Mouse (Mus musculus) spleen, postnatal 10 days (tissue): ENCODE data around the gene Lins1.

Experiments used
- DNase-seq, 2 experiments: peaks; one replicate each; pipeline ENCODE4 v3.0.0; 2021 to 2022; ENCODE audit warnings: low spot score in 2 of 2

The Lins1 gene

GRCm38 (mm10) chr7:66729232-66729631 lies 39.5 kb downstream of the Lins1 start:
- DNase-seq, result no peak

- DNase-seq, result no peak
Measured at GRCm38 (mm10) chr7:66733431-66733830, 43.7 kb downstream of the Lins1 start.

- no peak for DNase-seq
Measured at GRCm38 (mm10) chr7:66733882-66734281, 44.2 kb downstream of the Lins1 start.

- DNase-seq, result no peak
Measured at GRCm38 (mm10) chr7:66734466-66734865, 44.8 kb downstream of the Lins1 start.

GRCm38 (mm10) chr7:66734993-66735392 lies 45.3 kb downstream of the Lins1 start:
- no peak for DNase-seq

- DNase-seq, result no peak
Measured at GRCm38 (mm10) chr7:66737418-66737817, 47.7 kb downstream of the Lins1 start.

- DNase-seq, result no peak
Measured at GRCm38 (mm10) chr7:66741008-66741407, 51.3 kb downstream of the Lins1 start.

- no peak for DNase-seq
Measured at GRCm38 (mm10) chr7:66741412-66741811, 51.7 kb downstream of the Lins1 start.

GRCm38 (mm10) chr7:66743377-66743781 lies 53.7 kb downstream of the Lins1 start, which contains the start of gene Cers3:
Gene Cers3 (plus strand): TSS chr7:66743504.
- no peak for DNase-seq

- no peak for DNase-seq
Measured at GRCm38 (mm10) chr7:66746972-66747371, 57.3 kb downstream of the Lins1 start.

- DNase-seq, result no peak
Measured at GRCm38 (mm10) chr7:66749998-66750397, 60.3 kb downstream of the Lins1 start.

- DNase-seq, result no peak
Measured at GRCm38 (mm10) chr7:66753816-66754215, 64.1 kb downstream of the Lins1 start.

GRCm38 (mm10) chr7:66755611-66756010 lies 65.9 kb downstream of the Lins1 start:
- DNase-seq, result no peak
